Mouse (Mus musculus) kidney, postnatal 0 days (tissue): ENCODE data around the gene Sh3kbp1. TPM values are rescaled to one million over a fixed set of nuclear protein-coding genes. Genes with fewer than 3 reads are reported as not detected.

Experiments
- ATAC-seq: fragments of 200-750 bp; cut with Nextera tagmentation; replicated peaks from 2 replicates; pipeline ENCODE4 v1.8.0; 2017; ENCODE audit warnings: low read depth, moderate number of reproducible peaks, moderate TSS enrichment, moderate library complexity; ENCODE audit not compliant: low FRiP score
- DNase-seq: peaks from one replicate; pipeline ENCODE4 v3.0.0-alpha.2; 2016; ENCODE audit warnings: low spot score
- H3K27ac ChIP-seq: fragments of 300-500 bp; sonication (generic); 2 replicates; pipeline ENCODE4 v1.5.1; 2014; ENCODE audit warnings: mild to moderate bottlenecking
- H3K27me3 ChIP-seq: fragments of 300-500 bp; sonication (generic); 2 replicates; pipeline ENCODE4 v1.6.1; 2014; ENCODE audit warnings: low read length, mixed read lengths; ENCODE audit not compliant: insufficient read depth
- H3K36me3 ChIP-seq: fragments of 300-500 bp; sonication (generic); 2 replicates; pipeline ENCODE4 v1.6.1; 2014; ENCODE audit warnings: low read length, mixed read lengths; ENCODE audit not compliant: insufficient read depth
- H3K4me1 ChIP-seq: fragments of 300-500 bp; sonication (generic); replicated peaks from 2 replicates; pipeline ENCODE4 v1.6.1; 2014; ENCODE audit warnings: antibody characterized with exemption, low read length, mixed read lengths; ENCODE audit not compliant: insufficient read depth
- H3K4me2 ChIP-seq: fragments of 300-500 bp; sonication (generic); 2 replicates; pipeline ENCODE4 v1.6.1; 2014; ENCODE audit warnings: mild to moderate bottlenecking, low read length, moderate library complexity, mixed read lengths
- H3K4me3 ChIP-seq: fragments of 300-500 bp; sonication (generic); replicated peaks from 2 replicates; pipeline ENCODE4 v1.5.1; 2014; ENCODE audit warnings: low read depth, low read length
- H3K9ac ChIP-seq: fragments of 300-500 bp; sonication (generic); 2 replicates; pipeline ENCODE4 v1.6.1; 2014; ENCODE audit warnings: low read depth, low read length
- H3K9me3 ChIP-seq: fragments of 300-500 bp; sonication (generic); replicated peaks from 2 replicates; pipeline ENCODE4 v1.6.1; 2016; ENCODE audit warnings: low read length, inconsistent platforms, mixed read lengths
- CTCF ChIP-seq: IDR thresholded peaks from 2 replicates; pipeline ENCODE4 v1.5.1; 2016; ENCODE audit warnings: antibody characterized with exemption, low read depth, mild to moderate bottlenecking, moderate library complexity
- WGBS: fragments of 180-500 bp; shearing (Covaris S2); extraction: QIAGEN DNeasy Blood & Tissue Kit; methylation state at CpG from one replicate; pipeline ENCODE4 v1.1.7; 2014; 5-methylcytosine and 5-hydroxymethylcytosine counted together
- polyA plus RNA-seq: library from polyadenylated mRNA; unstranded; fragments of >200 nt; fragmentation: Nextera tagmentation; extraction: Ambion mirVana; gene quantifications from 2 replicates; pipeline ENCODE4 v1.2.1, GENCODE M21; 2015

Gene Sh3kbp1
- polyA plus RNA-seq, 1 experiment from 2014 or later = 31.5 TPM

DNA sequence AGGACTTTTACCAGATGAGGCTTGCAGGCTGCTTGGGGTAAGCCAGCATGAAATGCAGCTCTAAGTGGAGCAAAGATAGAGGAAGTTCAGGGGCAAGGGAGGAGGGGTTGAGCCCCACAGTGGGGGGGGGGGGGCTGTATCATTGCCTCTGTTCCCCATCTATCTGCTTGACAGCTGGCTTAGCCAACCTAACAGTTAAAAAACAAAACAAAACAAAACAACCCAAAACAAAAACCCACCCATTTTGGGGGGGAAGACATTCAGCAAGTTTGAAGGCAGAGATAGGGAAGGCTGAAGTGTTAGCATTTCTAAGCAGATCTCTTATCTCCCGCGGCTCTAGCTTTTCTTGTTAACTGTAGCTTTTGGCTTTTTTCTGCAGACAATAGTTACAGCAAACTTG, 49.2 kb downstream of the Sh3kbp1 start:
- Histone ChIP-seq H3K9ac (no peak overlapping the region), H3K4me1 (no peaks in the 10 kb centered on the region), H3K9me3 (no peaks in the 10 kb centered on the region), H3K27ac (no peak overlapping the region), H3K4me2 (no peak overlapping the region), H3K27me3 (no peaks in the 10 kb centered on the region), H3K36me3 (no peaks in the 10 kb centered on the region), H3K4me3 (no peak overlapping the region)
- TF ChIP-seq CTCF = no peak
- DNase-seq (no peak), ATAC-seq (no peak)
- 23% methylated on average over 2 of the region's 2 CpGs for WGBS

DNA sequence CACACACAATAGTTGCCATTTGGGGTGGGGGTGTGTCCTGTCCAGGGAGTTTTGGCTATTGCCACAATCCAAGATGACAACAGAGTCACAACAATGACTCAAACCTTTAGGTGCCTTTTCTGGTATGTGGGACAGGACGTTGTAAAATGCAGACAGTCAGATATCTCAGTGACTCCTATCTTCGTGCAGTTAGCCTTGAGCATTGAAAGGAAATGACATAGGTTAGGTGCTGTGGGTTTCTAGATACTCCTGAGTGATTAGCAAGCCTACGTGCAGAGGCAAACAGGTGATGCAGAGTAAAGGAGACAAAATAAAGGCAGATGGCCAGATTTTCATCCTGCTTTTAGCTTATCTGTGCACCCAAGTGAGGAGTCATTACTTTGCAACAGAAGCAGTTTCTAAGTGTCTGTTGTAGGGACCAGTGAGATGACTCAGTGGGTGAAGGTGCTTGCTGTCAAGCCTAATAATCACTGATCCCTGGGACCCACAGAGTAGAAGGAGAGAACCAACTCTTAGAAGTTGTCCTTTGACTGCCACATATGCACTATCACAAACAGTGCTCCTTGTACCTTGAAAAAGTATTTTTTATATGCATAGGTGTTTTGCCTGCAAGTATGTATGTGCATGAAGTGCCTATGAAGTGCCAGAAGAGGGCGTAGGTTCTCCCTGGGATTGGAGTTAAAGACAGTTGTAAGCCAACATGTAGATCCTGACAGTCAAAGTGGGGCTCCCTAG, 50.7 kb downstream of the Sh3kbp1 start:
- H3K27ac ChIP-seq = no peak overlapping the region
- WGBS = 66% methylated on average over 4 of the region's 4 CpGs
- no peaks in the 10 kb centered on the region for H3K27me3 ChIP-seq
- DNase-seq (no peak), ATAC-seq (no peak)
- no peaks in the 10 kb centered on the region for H3K4me1 ChIP-seq
- no peak overlapping the region for H3K4me2 ChIP-seq
- TF ChIP-seq CTCF = peak; percentile 57
- no peaks in the 10 kb centered on the region for H3K36me3 ChIP-seq
- H3K4me3 ChIP-seq = no peak overlapping the region
- no peaks in the 10 kb centered on the region for H3K9me3 ChIP-seq
- no peak overlapping the region for H3K9ac ChIP-seq

DNA sequence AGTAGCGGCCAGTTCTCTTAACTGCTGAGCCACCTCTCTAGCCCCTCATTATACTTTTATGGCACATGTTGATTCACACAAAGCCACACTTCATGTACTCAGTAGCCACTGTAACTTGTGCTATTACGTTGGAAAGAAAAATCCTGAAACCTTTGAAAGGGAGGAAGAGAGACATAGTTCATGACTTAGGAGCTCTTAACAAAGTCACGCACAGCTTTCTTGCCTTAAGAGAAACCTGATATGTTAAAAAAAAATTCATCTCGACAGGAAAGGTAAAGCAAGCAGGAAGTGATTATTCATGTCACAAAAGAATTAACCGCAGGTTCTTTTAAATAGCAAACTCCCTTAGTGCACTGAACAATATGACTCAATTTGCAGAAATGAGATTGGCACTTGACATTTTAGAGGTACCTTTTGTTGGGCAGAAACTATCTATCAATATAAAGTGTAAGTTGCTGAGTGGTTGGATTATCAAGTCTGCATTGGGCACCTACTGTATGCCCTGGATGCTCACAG, 51.3 kb downstream of the Sh3kbp1 start:
- Histone ChIP-seq H3K9me3 (no peaks in the 10 kb centered on the region), H3K9ac (no peak overlapping the region), H3K4me2 (no peak overlapping the region), H3K36me3 (no peaks in the 10 kb centered on the region), H3K4me1 (no peaks in the 10 kb centered on the region), H3K27me3 (no peaks in the 10 kb centered on the region), H3K27ac (no peak overlapping the region), H3K4me3 (no peak overlapping the region)
- no peak for DNase-seq
- ATAC-seq = no peak
- TF ChIP-seq CTCF = no peak
- WGBS = 63% methylated on average over 5 of the region's 5 CpGs

- DNase-seq = no peak
- no peak for TF ChIP-seq CTCF
These were observed 58.4 kb downstream of the Sh3kbp1 start for GRCm38 (mm10) chrX:159685521-159685920.

GRCm38 (mm10) chrX:159686850-159687249, 59.8 kb downstream of the Sh3kbp1 start:
- DNase-seq (no peak), ATAC-seq (no peak)
- H3K27me3 ChIP-seq = no peaks in the 10 kb centered on the region
- H3K27ac ChIP-seq = no peak overlapping the region
- no peaks in the 10 kb centered on the region for H3K36me3 ChIP-seq
- no peaks in the 10 kb centered on the region for H3K4me1 ChIP-seq
- H3K4me3 ChIP-seq = no peak overlapping the region
- 80% methylated on average over 4 of the region's 4 CpGs for WGBS
- TF ChIP-seq CTCF = no peak
- H3K9me3 ChIP-seq = no peaks in the 10 kb centered on the region
- no peak overlapping the region for H3K4me2 ChIP-seq
- no peak overlapping the region for H3K9ac ChIP-seq

More at GRCm38 (mm10) chrX:159685521-159685920, 58.4 kb downstream of the Sh3kbp1 start:
- Histone ChIP-seq H3K36me3 (no peaks in the 10 kb centered on the region), H3K9me3 (no peaks in the 10 kb centered on the region), H3K27me3 (no peaks in the 10 kb centered on the region), H3K9ac (no peak overlapping the region), H3K27ac (no peak overlapping the region), H3K4me2 (no peak overlapping the region), H3K4me1 (no peaks in the 10 kb centered on the region), H3K4me3 (no peak overlapping the region)
- ATAC-seq = no peak
- 81% methylated on average over 1 of the region's 1 CpGs for WGBS

GRCm38 (mm10) chrX:159688698-159689097, 61.6 kb downstream of the Sh3kbp1 start:
- 79% methylated on average over 5 of the region's 5 CpGs for WGBS
- no peaks in the 10 kb centered on the region for H3K27me3 ChIP-seq

More at GRCm38 (mm10) chrX:159688698-159689097, 61.6 kb downstream of the Sh3kbp1 start:
- H3K4me1 ChIP-seq = no peaks in the 10 kb centered on the region
- no peak overlapping the region for H3K4me2 ChIP-seq
- no peak for TF ChIP-seq CTCF
- DNase-seq (no peak), ATAC-seq (no peak)
- H3K4me3 ChIP-seq = no peak overlapping the region
- no peaks in the 10 kb centered on the region for H3K9me3 ChIP-seq
- H3K9ac ChIP-seq = no peak overlapping the region
- H3K27ac ChIP-seq = no peak overlapping the region
- H3K36me3 ChIP-seq = no peaks in the 10 kb centered on the region
